Mouse (Mus musculus): Measurements from ENCODE around the gene Sco1. TPM values are rescaled to one million over a fixed set of nuclear protein-coding genes. Genes with fewer than 3 reads are reported as not detected.

Sco1 gene
- polyA plus RNA-seq, 1 experiment, result 5.8 TPM

GRCm38 (mm10) chr11:67104242-67104641, 51.8 kb downstream of the Sco1 start:
- TF ChIP-seq POLR2A (IDR thresholded peaks at IDR 0.05; ENCODE audit: low read depth, low read length), result no peak
- TF ChIP-seq CTCF (conservative IDR thresholded peaks at IDR 0.05; ENCODE audit: insufficient read depth, insufficient read length, low read depth, low read length), result no peak
- DNase-seq, result no peak
- no peaks in the 10 kb centered on the region for H3K36me3 ChIP-seq (ENCODE audit: control insufficient read depth, insufficient read depth, low read length)
- no peaks in the 10 kb centered on the region for H3K27me3 ChIP-seq (replicated peaks; ENCODE audit: control insufficient read depth, insufficient read depth, low read length)
- H3K27ac ChIP-seq (ENCODE audit: insufficient read depth, low read depth, low read length), result no peak overlapping the region
- H3K4me1 ChIP-seq (ENCODE audit: control insufficient read depth, insufficient read depth, low read length), result no peaks in the 10 kb centered on the region
- WGBS, result 54% methylated on average over 1 of the region's 1 CpGs
- H3K4me3 ChIP-seq (ENCODE audit: insufficient read depth, low read depth, low read length), result no peak overlapping the region

GRCm38 (mm10) chr11:67104714-67105113, 52.2 kb downstream of the Sco1 start:
- 41% methylated on average over 11 of the region's 11 CpGs for WGBS
- TF ChIP-seq POLR2A (IDR thresholded peaks at IDR 0.05; ENCODE audit: low read depth, low read length) (no peak), CTCF (conservative IDR thresholded peaks at IDR 0.05; ENCODE audit: insufficient read depth, insufficient read length, low read depth, low read length) (no peak)
- no peaks in the 10 kb centered on the region for H3K27me3 ChIP-seq (replicated peaks; ENCODE audit: control insufficient read depth, insufficient read depth, low read length)
- no peaks in the 10 kb centered on the region for H3K36me3 ChIP-seq (ENCODE audit: control insufficient read depth, insufficient read depth, low read length)
- no peak overlapping the region for H3K4me3 ChIP-seq (ENCODE audit: insufficient read depth, low read depth, low read length)
- H3K4me1 ChIP-seq (ENCODE audit: control insufficient read depth, insufficient read depth, low read length), result no peaks in the 10 kb centered on the region
- H3K27ac ChIP-seq (ENCODE audit: insufficient read depth, low read depth, low read length), result no peak overlapping the region
- no peak for DNase-seq

GRCm38 (mm10) chr11:67105689-67106088, 53.2 kb downstream of the Sco1 start:
- 63% methylated on average over 4 of the region's 4 CpGs for WGBS
- Histone ChIP-seq H3K27ac (ENCODE audit: insufficient read depth, low read depth, low read length) (no peak overlapping the region), H3K36me3 (ENCODE audit: control insufficient read depth, insufficient read depth, low read length) (no peaks in the 10 kb centered on the region), H3K4me1 (ENCODE audit: control insufficient read depth, insufficient read depth, low read length) (no peaks in the 10 kb centered on the region), H3K4me3 (ENCODE audit: insufficient read depth, low read depth, low read length) (no peak overlapping the region), H3K27me3 (replicated peaks; ENCODE audit: control insufficient read depth, insufficient read depth, low read length) (no peaks in the 10 kb centered on the region)
- no peak for TF ChIP-seq POLR2A (IDR thresholded peaks at IDR 0.05; ENCODE audit: low read depth, low read length)
- TF ChIP-seq CTCF (conservative IDR thresholded peaks at IDR 0.05; ENCODE audit: insufficient read depth, insufficient read length, low read depth, low read length), result no peak
- no peak for DNase-seq

- WGBS, result 67% methylated on average over 10 of the region's 10 CpGs
- Histone ChIP-seq H3K36me3 (ENCODE audit: control insufficient read depth, insufficient read depth, low read length) (no peaks in the 10 kb centered on the region), H3K27me3 (replicated peaks; ENCODE audit: control insufficient read depth, insufficient read depth, low read length) (no peaks in the 10 kb centered on the region), H3K4me1 (ENCODE audit: control insufficient read depth, insufficient read depth, low read length) (no peaks in the 10 kb centered on the region), H3K27ac (ENCODE audit: insufficient read depth, low read depth, low read length) (no peak overlapping the region), H3K4me3 (ENCODE audit: insufficient read depth, low read depth, low read length) (no peak overlapping the region)
- DNase-seq, result no peak
- TF ChIP-seq POLR2A (IDR thresholded peaks at IDR 0.05; ENCODE audit: low read depth, low read length), result no peak
- TF ChIP-seq CTCF (conservative IDR thresholded peaks at IDR 0.05; ENCODE audit: insufficient read depth, insufficient read length, low read depth, low read length), result no peak
Observed at GRCm38 (mm10) chr11:67106973-67107372, 54.5 kb downstream of the Sco1 start.

GRCm38 (mm10) chr11:67110168-67110948, 57.9 kb downstream of the Sco1 start:
- peak; percentile 72 for DNase-seq
- Histone ChIP-seq H3K4me1 (ENCODE audit: control insufficient read depth, insufficient read depth, low read length) (no peaks in the 10 kb centered on the region), H3K27ac (ENCODE audit: insufficient read depth, low read depth, low read length) (no peak overlapping the region), H3K36me3 (ENCODE audit: control insufficient read depth, insufficient read depth, low read length) (no peaks in the 10 kb centered on the region), H3K4me3 (ENCODE audit: insufficient read depth, low read depth, low read length) (no peak overlapping the region), H3K27me3 (replicated peaks; ENCODE audit: control insufficient read depth, insufficient read depth, low read length) (no peaks in the 10 kb centered on the region)
- WGBS, result 33% methylated on average over 5 of the region's 5 CpGs
- TF ChIP-seq POLR2A (IDR thresholded peaks at IDR 0.05; ENCODE audit: low read depth, low read length), result no peak
- peak; percentile 92 for TF ChIP-seq CTCF (conservative IDR thresholded peaks at IDR 0.05; ENCODE audit: insufficient read depth, insufficient read length, low read depth, low read length)

- Histone ChIP-seq H3K4me3 (ENCODE audit: insufficient read depth, low read depth, low read length) (no peak overlapping the region), H3K36me3 (ENCODE audit: control insufficient read depth, insufficient read depth, low read length) (no peaks in the 10 kb centered on the region), H3K27me3 (replicated peaks; ENCODE audit: control insufficient read depth, insufficient read depth, low read length) (no peaks in the 10 kb centered on the region), H3K4me1 (ENCODE audit: control insufficient read depth, insufficient read depth, low read length) (no peaks in the 10 kb centered on the region), H3K27ac (ENCODE audit: insufficient read depth, low read depth, low read length) (no peak overlapping the region)
- 33% methylated on average over 11 of the region's 11 CpGs for WGBS
- DNase-seq, result peak; percentile 48
- no peak for TF ChIP-seq POLR2A (IDR thresholded peaks at IDR 0.05; ENCODE audit: low read depth, low read length)
- TF ChIP-seq CTCF (conservative IDR thresholded peaks at IDR 0.05; ENCODE audit: insufficient read depth, insufficient read length, low read depth, low read length), result peak; percentile 64
Observed at GRCm38 (mm10) chr11:67112019-67112850, 59.8 kb downstream of the Sco1 start.

- H3K36me3 ChIP-seq (ENCODE audit: control insufficient read depth, insufficient read depth, low read length), result no peaks in the 10 kb centered on the region
- 39% methylated on average over 11 of the region's 11 CpGs for WGBS
- TF ChIP-seq CTCF (conservative IDR thresholded peaks at IDR 0.05; ENCODE audit: insufficient read depth, insufficient read length, low read depth, low read length) (peak; percentile 88), POLR2A (IDR thresholded peaks at IDR 0.05; ENCODE audit: low read depth, low read length) (no peak)
- H3K4me3 ChIP-seq (ENCODE audit: insufficient read depth, low read depth, low read length), result no peak overlapping the region
- DNase-seq, result peak; percentile 54
- no peaks in the 10 kb centered on the region for H3K27me3 ChIP-seq (replicated peaks; ENCODE audit: control insufficient read depth, insufficient read depth, low read length)
- H3K4me1 ChIP-seq (ENCODE audit: control insufficient read depth, insufficient read depth, low read length), result no peaks in the 10 kb centered on the region
- H3K27ac ChIP-seq (ENCODE audit: insufficient read depth, low read depth, low read length), result no peak overlapping the region
Observed at GRCm38 (mm10) chr11:67112851-67113202, 60.4 kb downstream of the Sco1 start.
